Mouse (Mus musculus): ENCODE results near the gene Spocd1. TPM values are rescaled to one million over a fixed set of nuclear protein-coding genes. Genes with fewer than 3 reads are reported as not detected.

Gene Spocd1
- polyA plus RNA-seq, 1 experiment from 2014 or later = not detected

DNA sequence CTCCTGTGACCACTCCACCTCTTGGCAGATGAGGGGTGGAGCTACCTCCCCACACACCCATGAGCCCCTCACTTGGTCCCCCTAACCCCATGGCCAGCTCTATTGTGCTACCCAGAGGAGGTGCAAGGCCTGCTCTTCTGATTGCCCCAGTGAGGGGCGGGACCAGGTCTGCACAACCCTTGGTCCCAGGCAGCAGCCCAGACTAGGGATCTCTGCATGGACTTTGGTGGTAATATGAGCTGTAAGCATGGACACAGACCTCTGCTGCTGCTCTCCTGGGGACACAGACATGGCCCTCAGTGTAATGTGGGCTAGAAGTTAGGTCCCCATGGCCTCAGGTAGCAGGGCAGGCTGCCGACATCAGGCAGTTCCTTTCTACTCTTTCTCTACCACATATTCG is 24.0 kb upstream of the Spocd1 start:
- H3K27ac ChIP-seq (replicated peaks) = no peak overlapping the region
- no peak overlapping the region for H3K4me2 ChIP-seq
- H3K9me3 ChIP-seq (replicated peaks) = no peaks in the 10 kb centered on the region
- no peaks in the 10 kb centered on the region for H3K27me3 ChIP-seq
- no peak overlapping the region for H3K4me3 ChIP-seq (replicated peaks)
- 65% methylated on average over 3 of the region's 3 CpGs for WGBS (ENCODE audit: insufficient replicate concordance)
- H3K36me3 ChIP-seq (replicated peaks) = no peaks in the 10 kb centered on the region
- peak; percentile 49; the same call in 1 of the 2 replicates for ATAC-seq (ENCODE audit: insufficient read depth)
- H3K4me1 ChIP-seq (replicated peaks) = peaks cover 12% of the 10 kb centered on the region; the same call in 1 of the 2 replicates
- no peak overlapping the region for H3K9ac ChIP-seq

DNA sequence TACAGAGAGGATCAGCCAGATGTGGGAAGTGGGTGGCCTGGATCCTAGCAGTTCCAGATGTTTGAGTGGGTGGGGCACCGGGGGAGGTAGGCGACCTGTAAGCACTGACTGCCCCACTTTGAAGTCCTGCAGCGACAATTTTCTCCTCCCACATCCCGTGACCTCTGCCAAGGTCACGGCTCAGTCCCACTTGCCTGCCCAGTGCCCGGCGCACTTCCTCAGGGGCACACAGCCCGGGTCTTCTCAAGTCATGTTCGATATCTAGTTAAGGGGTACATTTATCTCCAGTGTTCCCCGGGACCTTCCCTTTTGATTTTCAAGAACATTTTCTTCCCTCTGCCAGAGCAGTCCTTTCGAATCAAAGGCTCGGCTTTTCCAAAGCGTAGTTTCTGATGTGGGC is 23.0 kb upstream of the Spocd1 start:
- H3K4me3 ChIP-seq (replicated peaks) = no peak overlapping the region
- ATAC-seq (ENCODE audit: insufficient read depth) = no peak
- no peaks in the 10 kb centered on the region for H3K27me3 ChIP-seq
- H3K36me3 ChIP-seq (replicated peaks) = no peaks in the 10 kb centered on the region
- H3K9ac ChIP-seq = no peak overlapping the region
- H3K4me2 ChIP-seq = no peak overlapping the region
- no peak overlapping the region for H3K27ac ChIP-seq (replicated peaks)
- peaks cover 12% of the 10 kb centered on the region; the same call in 1 of the 2 replicates for H3K4me1 ChIP-seq (replicated peaks)
- WGBS (ENCODE audit: insufficient replicate concordance) = 55% methylated on average over 13 of the region's 13 CpGs
- no peaks in the 10 kb centered on the region for H3K9me3 ChIP-seq (replicated peaks)

DNA sequence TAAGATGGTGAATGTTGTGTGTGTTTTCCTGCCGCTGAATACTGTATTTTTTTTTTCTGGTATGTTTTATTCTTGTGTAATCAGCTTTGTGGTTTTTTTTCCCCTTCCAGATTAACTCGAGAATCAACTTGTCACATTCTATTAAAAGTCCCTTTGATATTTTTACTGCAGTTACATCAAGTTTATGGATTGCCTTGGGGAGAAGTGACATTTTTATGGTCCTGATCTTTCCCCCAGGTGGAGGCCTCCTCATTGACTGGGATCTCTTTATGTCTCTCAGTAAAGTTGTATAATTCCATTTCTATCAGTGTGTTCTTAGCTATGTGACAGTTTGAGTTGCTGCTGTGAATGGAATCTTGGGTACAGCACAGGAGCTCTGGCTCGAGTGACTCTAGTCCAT is 20.2 kb upstream of the Spocd1 start:
- H3K9ac ChIP-seq = no peak overlapping the region
- H3K27me3 ChIP-seq = no peaks in the 10 kb centered on the region
- ATAC-seq (ENCODE audit: insufficient read depth) = no peak
- H3K4me1 ChIP-seq (replicated peaks) = peaks cover 20% of the 10 kb centered on the region
- 37% methylated on average over 3 of the region's 3 CpGs for WGBS (ENCODE audit: insufficient replicate concordance)
- no peak overlapping the region for H3K4me2 ChIP-seq
- H3K4me3 ChIP-seq (replicated peaks) = no peak overlapping the region
- no peaks in the 10 kb centered on the region for H3K9me3 ChIP-seq (replicated peaks)
- H3K36me3 ChIP-seq (replicated peaks) = no peaks in the 10 kb centered on the region
- no peak overlapping the region for H3K27ac ChIP-seq (replicated peaks)

DNA sequence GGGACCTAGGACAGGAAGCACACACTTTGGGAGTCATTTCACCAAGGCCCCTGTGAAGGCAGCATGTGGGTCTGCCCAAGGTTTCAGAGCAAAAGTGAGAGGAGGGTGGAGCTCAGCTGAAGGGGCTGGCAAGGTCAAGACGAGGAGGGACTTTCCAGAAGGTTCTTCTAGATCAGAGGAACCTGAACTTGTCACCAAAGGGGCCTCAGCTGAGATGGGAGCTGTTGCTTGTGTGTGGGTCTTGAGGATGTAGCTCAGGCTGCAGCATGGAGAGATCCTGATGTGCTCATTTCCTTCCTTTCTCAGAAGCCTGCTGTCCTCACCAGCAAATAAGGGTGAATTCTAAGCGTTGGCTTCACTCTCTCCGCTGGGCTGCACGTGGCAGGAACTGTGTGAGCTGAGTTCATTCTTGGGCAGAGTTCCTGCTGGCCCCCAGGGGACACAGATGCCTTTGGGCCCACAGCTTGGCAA is 19.8 kb upstream of the Spocd1 start:
- Histone ChIP-seq H3K36me3 (replicated peaks) (no peaks in the 10 kb centered on the region), H3K4me1 (replicated peaks) (peaks cover 24% of the 10 kb centered on the region), H3K9ac (no peak overlapping the region), H3K4me3 (replicated peaks) (no peak overlapping the region), H3K27ac (replicated peaks) (no peak overlapping the region), H3K9me3 (replicated peaks) (no peaks in the 10 kb centered on the region), H3K4me2 (no peak overlapping the region), H3K27me3 (no peaks in the 10 kb centered on the region)
- no peak for ATAC-seq (ENCODE audit: insufficient read depth)
- WGBS (ENCODE audit: insufficient replicate concordance) = 25% methylated on average over 4 of the region's 4 CpGs

DNA sequence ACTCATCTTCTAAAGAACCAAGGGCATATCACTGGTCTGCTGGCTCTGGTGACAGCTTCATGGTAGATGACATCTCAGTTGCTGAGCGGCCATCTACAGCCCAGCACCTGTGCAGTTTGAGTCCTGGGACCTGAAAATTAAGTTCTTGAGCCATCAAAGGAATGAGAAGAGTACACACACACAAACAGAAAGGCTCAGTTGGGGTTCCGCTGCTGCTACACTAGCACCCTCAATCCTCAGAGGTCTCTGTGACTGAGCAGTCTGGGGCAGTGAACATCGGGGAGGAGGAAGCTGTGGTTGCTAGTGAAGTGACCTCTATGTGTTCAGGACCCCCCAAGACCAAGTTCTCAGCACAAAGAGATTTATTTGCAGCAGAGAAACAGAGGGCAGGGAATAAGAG is 16.1 kb upstream of the Spocd1 start:
- Histone ChIP-seq H3K36me3 (replicated peaks) (no peaks in the 10 kb centered on the region), H3K4me3 (replicated peaks) (no peak overlapping the region), H3K4me2 (0 out of 2 replicates have a peak overlapping the region, but pooled peaks have one; percentile 58), H3K9me3 (replicated peaks) (no peaks in the 10 kb centered on the region), H3K27ac (replicated peaks) (peak overlapping the region; percentile 65), H3K4me1 (replicated peaks) (peaks cover 26% of the 10 kb centered on the region), H3K9ac (no peak overlapping the region), H3K27me3 (peaks cover 3% of the 10 kb centered on the region; the same call in 1 of the 2 replicates)
- no peak for ATAC-seq (ENCODE audit: insufficient read depth)
- whole genome bisulfite sequencing (ENCODE audit: insufficient replicate concordance) = 36% methylated on average over 3 of the region's 3 CpGs

DNA sequence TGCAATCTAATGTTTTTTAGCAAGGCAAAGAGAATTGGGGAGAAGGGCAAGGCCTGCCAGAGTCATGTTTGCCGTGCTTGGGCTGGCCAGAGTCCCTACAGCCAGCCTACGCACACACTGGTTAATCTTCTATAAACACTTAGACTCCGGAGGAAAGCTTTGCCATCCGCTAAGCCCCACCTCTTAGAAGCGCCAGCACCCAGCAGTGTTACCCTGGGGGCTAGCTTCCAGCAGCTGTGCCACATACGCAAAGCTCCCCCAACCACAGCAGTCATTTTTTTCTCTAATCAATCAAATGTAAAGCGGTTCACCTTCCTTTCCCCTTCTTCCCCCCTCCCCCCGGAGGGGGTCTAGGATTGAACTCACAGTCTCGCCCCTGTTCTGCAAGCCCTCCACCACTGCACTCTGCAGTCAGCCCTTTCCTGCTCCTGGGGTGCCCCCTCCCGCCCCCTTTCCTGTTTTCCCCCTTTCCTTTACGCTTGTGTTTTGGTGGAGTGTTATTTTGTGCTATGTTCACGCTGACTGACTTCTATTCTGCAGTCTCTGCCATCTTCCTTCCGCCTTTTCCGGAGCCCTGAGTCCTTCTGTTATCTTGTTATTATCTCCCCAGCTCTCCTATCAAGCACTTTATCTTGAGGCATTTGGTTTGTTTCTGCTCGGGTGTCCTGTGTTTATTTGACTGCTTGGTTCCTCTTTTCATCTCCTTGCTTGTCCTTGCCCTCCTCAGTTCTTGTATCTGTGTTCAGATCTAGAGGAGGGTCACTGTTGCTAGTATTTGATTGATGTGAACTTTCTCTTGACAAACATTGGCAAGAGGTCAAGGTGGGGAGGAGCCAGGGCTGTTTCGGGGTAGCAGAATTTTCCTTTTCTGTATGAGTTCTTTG is 15.0 kb upstream of the Spocd1 start:
- Histone ChIP-seq H3K27me3 (peaks cover 3% of the 10 kb centered on the region; the same call in 1 of the 2 replicates), H3K27ac (replicated peaks) (peak overlapping the region; percentile 65), H3K4me2 (peak overlapping the region; percentile 58), H3K4me3 (replicated peaks) (peak overlapping the region; percentile 26), H3K9me3 (replicated peaks) (no peaks in the 10 kb centered on the region), H3K36me3 (replicated peaks) (no peaks in the 10 kb centered on the region), H3K4me1 (replicated peaks) (peaks cover 26% of the 10 kb centered on the region), H3K9ac (no peak overlapping the region)
- ATAC-seq (ENCODE audit: insufficient read depth) = peak; percentile 45; the same call in 1 of the 2 replicates
- 1% methylated on average over 16 of the region's 16 CpGs for WGBS (ENCODE audit: insufficient replicate concordance)

DNA sequence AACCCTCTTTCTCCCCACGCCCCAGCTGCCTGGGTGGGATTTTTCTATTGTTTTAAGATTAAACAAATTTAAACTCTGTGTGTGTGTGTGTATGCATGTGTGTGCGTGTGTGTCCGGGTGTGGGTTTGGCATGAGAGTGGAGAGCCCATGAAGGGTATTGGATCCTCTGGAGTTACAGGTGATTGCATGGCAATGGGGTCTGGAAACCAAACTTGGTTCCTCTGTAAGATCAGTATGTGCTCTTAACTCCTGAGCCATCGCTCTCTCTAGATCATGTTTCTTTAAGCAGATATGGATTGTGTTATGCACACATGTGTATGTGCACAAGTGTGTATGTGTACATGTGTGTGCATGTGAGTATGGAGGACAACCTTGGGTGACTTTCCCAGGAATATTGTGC is 14.4 kb upstream of the Spocd1 start:
- no peaks in the 10 kb centered on the region for H3K9me3 ChIP-seq (replicated peaks)
- peaks cover 3% of the 10 kb centered on the region; the same call in 1 of the 2 replicates for H3K27me3 ChIP-seq
- H3K36me3 ChIP-seq (replicated peaks) = no peaks in the 10 kb centered on the region
- peak overlapping the region; percentile 65; the same call in 1 of the 2 replicates for H3K27ac ChIP-seq (replicated peaks)
- H3K4me2 ChIP-seq = peak overlapping the region; percentile 58; the same call in 1 of the 2 replicates
- H3K9ac ChIP-seq = no peak overlapping the region
- ATAC-seq (ENCODE audit: insufficient read depth) = no peak
- H3K4me1 ChIP-seq (replicated peaks) = peaks cover 26% of the 10 kb centered on the region
- WGBS (ENCODE audit: insufficient replicate concordance) = 53% methylated on average over 4 of the region's 4 CpGs
- no peak overlapping the region for H3K4me3 ChIP-seq (replicated peaks)

DNA sequence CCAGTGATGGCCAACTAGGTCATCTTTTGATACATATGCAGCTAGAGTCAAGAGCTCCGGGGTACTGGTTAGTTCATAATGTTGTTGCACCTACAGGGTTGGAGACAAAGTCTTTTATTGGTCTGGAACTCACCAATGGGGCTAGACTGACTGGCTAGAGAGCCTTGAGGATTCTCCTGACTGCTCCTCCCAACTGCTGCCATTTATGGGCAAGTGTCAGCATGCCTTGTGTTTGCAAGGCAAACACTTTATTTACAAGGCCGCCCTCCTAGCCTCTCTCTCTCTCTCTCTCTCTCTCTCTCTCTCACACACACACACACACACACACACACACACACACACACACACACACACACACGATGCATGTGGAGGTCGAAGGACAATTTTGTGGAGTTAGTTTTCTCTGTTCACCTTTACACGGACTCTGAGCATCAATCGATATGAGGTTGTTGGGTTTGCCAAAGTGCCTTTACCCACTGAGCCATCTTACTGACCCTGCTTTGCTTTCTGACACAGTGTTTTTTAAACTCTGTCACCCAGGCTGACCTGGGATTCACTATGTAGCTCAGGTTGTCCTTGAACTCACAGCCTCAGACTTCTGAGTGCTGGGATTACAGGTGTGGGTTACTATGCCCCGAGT is 13.6 kb upstream of the Spocd1 start:
- Histone ChIP-seq H3K9ac (no peak overlapping the region), H3K4me3 (replicated peaks) (no peak overlapping the region), H3K36me3 (replicated peaks) (no peaks in the 10 kb centered on the region), H3K4me1 (replicated peaks) (peaks cover 28% of the 10 kb centered on the region), H3K9me3 (replicated peaks) (no peaks in the 10 kb centered on the region), H3K27ac (replicated peaks) (0 out of 2 replicates have a peak overlapping the region, but pooled peaks have one; percentile 38), H3K4me2 (no peak overlapping the region), H3K27me3 (peaks cover 3% of the 10 kb centered on the region; the same call in 1 of the 2 replicates)
- ATAC-seq (ENCODE audit: insufficient read depth) = peak; percentile 38; the same call in 1 of the 2 replicates
- 60% methylated on average over 7 of the region's 7 CpGs for WGBS (ENCODE audit: insufficient replicate concordance)

DNA sequence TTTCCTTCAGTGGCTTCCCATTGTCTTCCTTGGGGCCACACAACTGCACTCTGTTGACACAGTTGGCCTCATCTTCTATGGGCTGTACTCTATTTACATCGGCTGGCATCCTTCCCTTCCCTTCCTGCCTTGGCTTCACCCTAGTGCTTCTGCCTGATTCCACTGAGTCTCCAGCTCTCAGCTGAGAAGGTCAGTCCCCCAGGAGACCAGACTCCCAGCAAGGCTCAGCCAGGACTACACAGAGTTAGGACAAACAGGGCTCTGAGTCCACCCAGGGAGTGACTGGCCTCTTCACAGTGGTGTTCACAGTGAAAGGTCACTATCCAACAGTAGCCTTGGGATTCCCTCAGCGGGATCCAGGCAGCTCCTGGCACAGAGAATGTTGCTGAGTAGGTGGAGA is 12.9 kb upstream of the Spocd1 start:
- Histone ChIP-seq H3K27ac (replicated peaks) (0 out of 2 replicates have a peak overlapping the region, but pooled peaks have one; percentile 38), H3K27me3 (peaks cover 3% of the 10 kb centered on the region; the same call in 1 of the 2 replicates), H3K4me2 (no peak overlapping the region), H3K9me3 (replicated peaks) (no peaks in the 10 kb centered on the region), H3K4me3 (replicated peaks) (no peak overlapping the region), H3K9ac (no peak overlapping the region), H3K4me1 (replicated peaks) (peaks cover 35% of the 10 kb centered on the region), H3K36me3 (replicated peaks) (no peaks in the 10 kb centered on the region)
- no peak for ATAC-seq (ENCODE audit: insufficient read depth)
- WGBS (ENCODE audit: insufficient replicate concordance) = 36% methylated on average over 2 of the region's 2 CpGs

DNA sequence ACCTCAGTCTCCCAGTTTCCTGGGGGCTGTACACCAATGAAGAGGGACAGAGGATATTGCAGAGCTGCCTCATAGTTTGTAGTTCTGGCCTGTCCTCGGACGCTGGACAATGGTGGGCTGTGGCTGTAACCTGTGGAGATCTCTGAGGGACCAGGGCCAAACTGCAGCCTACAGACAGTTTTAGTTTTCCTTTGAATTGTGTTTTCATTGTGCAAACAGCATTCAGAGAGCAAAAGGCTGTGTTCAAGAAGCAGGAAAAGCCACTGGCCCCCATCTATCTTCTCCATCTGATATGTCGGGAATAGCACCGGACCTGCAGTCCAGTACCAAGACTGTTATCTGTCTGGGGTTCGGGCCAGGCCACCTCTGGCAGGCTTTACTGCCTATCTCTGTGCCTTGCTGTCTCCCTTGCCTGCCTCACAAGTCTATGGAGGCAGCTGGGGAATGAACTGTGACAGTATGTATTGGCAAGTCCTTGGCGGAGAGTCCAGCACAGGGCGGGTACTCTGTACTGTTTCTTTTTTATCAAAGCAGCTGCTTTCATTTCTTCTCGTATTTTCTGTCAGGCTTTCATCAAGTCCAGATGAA is 11.9 kb upstream of the Spocd1 start:
- Histone ChIP-seq H3K27ac (replicated peaks) (no peak overlapping the region), H3K9ac (no peak overlapping the region), H3K36me3 (replicated peaks) (no peaks in the 10 kb centered on the region), H3K27me3 (peaks cover 3% of the 10 kb centered on the region; the same call in 1 of the 2 replicates), H3K4me2 (no peak overlapping the region), H3K4me1 (replicated peaks) (peaks cover 38% of the 10 kb centered on the region), H3K9me3 (replicated peaks) (no peaks in the 10 kb centered on the region), H3K4me3 (replicated peaks) (no peak overlapping the region)
- no peak for ATAC-seq (ENCODE audit: insufficient read depth)
- WGBS (ENCODE audit: insufficient replicate concordance) = 44% methylated on average over 8 of the region's 8 CpGs

DNA sequence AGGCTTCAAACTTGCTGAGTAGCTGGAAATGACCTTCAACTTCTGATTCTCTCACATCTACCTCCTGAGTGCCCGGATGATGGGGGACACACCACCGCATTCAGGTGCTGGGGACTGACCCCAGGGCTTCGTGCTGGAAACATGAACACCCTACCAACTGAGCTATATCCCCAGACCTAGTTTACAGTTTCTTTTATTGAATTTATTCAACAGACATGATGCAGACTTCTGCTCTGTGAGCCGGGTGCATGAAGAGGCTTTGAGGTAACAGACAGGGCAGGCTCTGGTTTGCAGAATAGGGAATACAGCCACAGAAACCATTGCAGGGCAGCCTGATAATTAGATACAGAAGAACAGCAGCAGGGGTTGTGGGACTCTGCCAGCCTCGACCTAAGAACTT is 10.6 kb upstream of the Spocd1 start:
- H3K9me3 ChIP-seq (replicated peaks) = no peaks in the 10 kb centered on the region
- no peak for ATAC-seq (ENCODE audit: insufficient read depth)
- peaks cover 31% of the 10 kb centered on the region for H3K4me1 ChIP-seq (replicated peaks)
- H3K36me3 ChIP-seq (replicated peaks) = no peaks in the 10 kb centered on the region
- H3K4me2 ChIP-seq = no peak overlapping the region
- H3K4me3 ChIP-seq (replicated peaks) = no peak overlapping the region
- H3K9ac ChIP-seq = no peak overlapping the region
- H3K27ac ChIP-seq (replicated peaks) = no peak overlapping the region
- peaks cover 3% of the 10 kb centered on the region; the same call in 1 of the 2 replicates for H3K27me3 ChIP-seq
- 60% methylated on average over 5 of the region's 5 CpGs for WGBS (ENCODE audit: insufficient replicate concordance)

Measured in liver, embryonic 15.5 days (tissue).